Mouse (Mus musculus) liver, postnatal 0 days (tissue): ENCODE data around the gene Usp17la. TPM values are rescaled to one million over a fixed set of nuclear protein-coding genes. Genes with fewer than 3 reads are reported as not detected.

Experiments
- ATAC-seq: fragments of 200-750 bp; cut with Nextera tagmentation; 2 replicates; pipeline ENCODE4 v1.8.0; 2017; ENCODE audit warnings: mild to moderate bottlenecking, moderate library complexity
- DNase-seq: peaks from one replicate; pipeline ENCODE4 v3.0.0-alpha.2; 2016
- H3K27ac ChIP-seq: fragments of 300-500 bp; sonication (generic); 2 replicates; pipeline ENCODE4 v1.5.1; 2014; ENCODE audit warnings: antibody characterized with exemption, moderate library complexity, mild to moderate bottlenecking, low read depth
- H3K27me3 ChIP-seq: fragments of 300-500 bp; sonication (generic); 2 replicates; pipeline ENCODE4 v1.6.1; 2014; ENCODE audit warnings: low read length, control low read depth, mixed read lengths; ENCODE audit not compliant: insufficient read depth
- H3K36me3 ChIP-seq: fragments of 300-500 bp; sonication (generic); replicated peaks from 2 replicates; pipeline ENCODE4 v1.6.1; 2014; ENCODE audit warnings: mild to moderate bottlenecking, control low read depth, low read length, moderate library complexity, mixed read lengths; ENCODE audit not compliant: insufficient read depth
- H3K4me1 ChIP-seq: fragments of 300-500 bp; sonication (generic); 2 replicates; pipeline ENCODE4 v1.6.1; 2014; ENCODE audit warnings: antibody characterized with exemption, mild to moderate bottlenecking, control low read depth; ENCODE audit not compliant: insufficient read depth
- H3K4me2 ChIP-seq: fragments of 300-500 bp; sonication (generic); 2 replicates; pipeline ENCODE4 v1.6.1; 2014; ENCODE audit warnings: low read depth, mild to moderate bottlenecking, low read length, moderate library complexity, mixed read lengths
- H3K4me3 ChIP-seq: fragments of 300-500 bp; sonication (generic); 2 replicates; pipeline ENCODE4 v1.5.1; 2014; ENCODE audit warnings: low read depth, low read length
- H3K9ac ChIP-seq: fragments of 300-500 bp; sonication (generic); replicated peaks from 2 replicates; pipeline ENCODE4 v1.6.1; 2014; ENCODE audit warnings: mild to moderate bottlenecking, moderate library complexity
- H3K9me3 ChIP-seq: fragments of 300-500 bp; sonication (generic); 2 replicates; pipeline ENCODE4 v1.6.1; 2016; ENCODE audit warnings: mild to moderate bottlenecking, control low read depth, low read length, mixed read lengths
- CTCF ChIP-seq: sonication (generic); IDR thresholded peaks from 2 replicates; pipeline ENCODE4 v1.5.1; 2016; ENCODE audit warnings: antibody characterized with exemption, low read depth
- EP300 ChIP-seq: IDR thresholded peaks from 2 replicates; pipeline ENCODE4 v1.6.1; 2016; ENCODE audit warnings: antibody characterized with exemption, low read depth, mild to moderate bottlenecking
- WGBS: fragments of 180-500 bp; shearing (Covaris S2); extraction: QIAGEN DNeasy Blood & Tissue Kit; methylation state at CpG from one replicate; pipeline ENCODE4 v1.1.7; 2014; ENCODE audit not compliant: insufficient replicate concordance; 5-methylcytosine and 5-hydroxymethylcytosine counted together
- polyA plus RNA-seq: library from polyadenylated mRNA; unstranded; fragments of >200 nt; fragmentation: Nextera tagmentation; extraction: Ambion mirVana; gene quantifications from 2 replicates; pipeline ENCODE4 v1.2.1, GENCODE M21; 2015

Gene Usp17la
- polyA plus RNA-seq, 1 experiment from 2014 or later = not detected

GRCm38 (mm10) chr7:104861381-104861780 lies 4.6 kb downstream of the Usp17la start:
- H3K4me2 ChIP-seq = no peak overlapping the region

GRCm38 (mm10) chr7:104877731-104878130 lies 20.9 kb downstream of the Usp17la start, which contains the start of gene Olfr665:
Gene Olfr665, plus strand, starts transcription at chr7:104878031.
- no peak within 1 kb of the TSS for H3K4me3 ChIP-seq
- H3K4me1 ChIP-seq = no peaks in the 10 kb centered on the region
- no peak within 1 kb of the TSS for H3K4me2 ChIP-seq
- H3K9ac ChIP-seq = no peak within 1 kb of the TSS
- no peaks in the 10 kb centered on the region for H3K36me3 ChIP-seq
- no peak for DNase-seq
- H3K9me3 ChIP-seq = no peaks in the 10 kb centered on the region
- ATAC-seq = no peak
- H3K27me3 ChIP-seq = no peaks in the 10 kb centered on the region
- 28% methylated on average over 1 of the region's 1 CpGs for WGBS
- H3K27ac ChIP-seq = no peak within 1 kb of the TSS
- TF ChIP-seq EP300 (no peak), CTCF (no peak)

More at GRCm38 (mm10) chr7:104861381-104861780, 4.6 kb downstream of the Usp17la start:
- H3K27ac ChIP-seq = no peak overlapping the region
- TF ChIP-seq CTCF (no peak), EP300 (no peak)
- 75% methylated on average over 3 of the region's 3 CpGs for WGBS
- DNase-seq (no peak), ATAC-seq (no peak)
- H3K9ac ChIP-seq = no peak overlapping the region
- H3K4me1 ChIP-seq = no peaks in the 10 kb centered on the region
- H3K27me3 ChIP-seq = no peaks in the 10 kb centered on the region
- no peaks in the 10 kb centered on the region for H3K9me3 ChIP-seq
- no peak overlapping the region for H3K4me3 ChIP-seq
- no peaks in the 10 kb centered on the region for H3K36me3 ChIP-seq

GRCm38 (mm10) chr7:104895852-104896251 lies 39.0 kb downstream of the Usp17la start, which contains the start of gene Olfr666:
Gene Olfr666, minus strand, starts transcription at chr7:104895952.
- WGBS = 73% methylated on average over 2 of the region's 2 CpGs
- no peak within 1 kb of the TSS for H3K4me2 ChIP-seq
- no peak within 1 kb of the TSS for H3K9ac ChIP-seq
- H3K9me3 ChIP-seq = no peaks in the 10 kb centered on the region
- H3K4me3 ChIP-seq = no peak within 1 kb of the TSS
- H3K27me3 ChIP-seq = no peaks in the 10 kb centered on the region
- H3K4me1 ChIP-seq = no peaks in the 10 kb centered on the region
- H3K27ac ChIP-seq = no peak within 1 kb of the TSS
- ATAC-seq (no peak), DNase-seq (no peak)
- TF ChIP-seq CTCF (no peak), EP300 (no peak)
- no peaks in the 10 kb centered on the region for H3K36me3 ChIP-seq

Other genes starting within 250 kb of the Usp17la start
- gene Olfr656, start 243.1 kb upstream of the Usp17la start, polyA plus RNA-seq = not detected in 2 replicates
- not detected in 2 replicates for gene Olfr657, start 232.2 kb upstream of the Usp17la start, polyA plus RNA-seq
- gene Olfr658, start 209.7 kb upstream of the Usp17la start, polyA plus RNA-seq = not detected in 2 replicates
- not detected in 2 replicates for gene Olfr659, start 190.3 kb upstream of the Usp17la start, polyA plus RNA-seq
- not detected in 2 replicates for gene Olfr661, start 170.5 kb upstream of the Usp17la start, polyA plus RNA-seq
- gene Usp17le, start 79.5 kb upstream of the Usp17la start, polyA plus RNA-seq = not detected in 2 replicates
- not detected in 2 replicates for gene Usp17lb, start 14.4 kb upstream of the Usp17la start, polyA plus RNA-seq
- gene Olfr665, start 21.0 kb downstream of the Usp17la start, polyA plus RNA-seq = not detected in 2 replicates
- not detected in 2 replicates for gene Olfr666, start 38.9 kb downstream of the Usp17la start, polyA plus RNA-seq
- not detected in 2 replicates for gene Olfr667, start 64.5 kb downstream of the Usp17la start, polyA plus RNA-seq
- not detected in 2 replicates for gene Olfr668, start 71.0 kb downstream of the Usp17la start, polyA plus RNA-seq
- not detected in 2 replicates for gene Olfr669, start 77.2 kb downstream of the Usp17la start, polyA plus RNA-seq
- gene Olfr670, start 105.6 kb downstream of the Usp17la start, polyA plus RNA-seq = not detected in 2 replicates
- gene Olfr671, start 122.1 kb downstream of the Usp17la start, polyA plus RNA-seq = not detected in 2 replicates
- not detected in 2 replicates for gene Olfr672, start 145.0 kb downstream of the Usp17la start, polyA plus RNA-seq
- gene Olfr675, start 171.5 kb downstream of the Usp17la start, polyA plus RNA-seq = not detected in 2 replicates
- not detected in 2 replicates for gene Olfr676, start 175.7 kb downstream of the Usp17la start, polyA plus RNA-seq
- not detected in 2 replicates for gene Olfr677, start 194.4 kb downstream of the Usp17la start, polyA plus RNA-seq
- not detected in 2 replicates for gene Olfr678, start 207.5 kb downstream of the Usp17la start, polyA plus RNA-seq
- gene Olfr679, start 224.2 kb downstream of the Usp17la start, polyA plus RNA-seq = not detected in 2 replicates
- not detected in 2 replicates for gene Olfr680-ps1, start 235.8 kb downstream of the Usp17la start, polyA plus RNA-seq